Mouse (Mus musculus) CD4-positive, CD25-positive, alpha-beta regulatory T cell, adult 4 months (primary cell): ENCODE data around the gene Foxj2. TPM values are rescaled to one million over a fixed set of nuclear protein-coding genes. Genes with fewer than 3 reads are reported as not detected.
A peak's percentile ranks its signal among the peaks of the same experiment; 100 is the strongest.

Source experiments
- ATAC-seq: one replicate; pipeline ENCODE4 v1.8.0; 2017
- polyA plus RNA-seq, 2 experiments: library from polyadenylated mRNA; unstranded; fragments of 100-300 nt; shearing (Covaris generic); gene quantifications; one replicate each; pipeline ENCODE4 v1.2.1; 2017

Foxj2 gene
- polyA plus RNA-seq, 2 experiments from 2014 or later: 8.5 to 9.2 TPM

GRCm38 (mm10) chr6:122813640-122814039 lies 6.1 kb upstream of the Foxj2 start:
- no peak for ATAC-seq

- no peak for ATAC-seq
Observed at GRCm38 (mm10) chr6:122820071-122820798, 521 bp downstream of the Foxj2 start.

- peak; percentile 84 for ATAC-seq
Observed at GRCm38 (mm10) chr6:122820799-122821650, 1.3 kb downstream of the Foxj2 start.

GRCm38 (mm10) chr6:122821822-122822221 lies 2.1 kb downstream of the Foxj2 start:
- ATAC-seq: no peak

GRCm38 (mm10) chr6:122824086-122824485 lies 4.4 kb downstream of the Foxj2 start:
- ATAC-seq: no peak

GRCm38 (mm10) chr6:122825166-122825565 lies 5.5 kb downstream of the Foxj2 start:
- no peak for ATAC-seq

- peak; percentile 77 for ATAC-seq
Observed at GRCm38 (mm10) chr6:122825923-122826742, 6.4 kb downstream of the Foxj2 start.

- ATAC-seq: no peak
Observed at GRCm38 (mm10) chr6:122828086-122828485, 8.4 kb downstream of the Foxj2 start.

GRCm38 (mm10) chr6:122832880-122833279 lies 13.2 kb downstream of the Foxj2 start:
- no peak for ATAC-seq

GRCm38 (mm10) chr6:122834365-122834764 lies 14.7 kb downstream of the Foxj2 start:
- peak; percentile 90 for ATAC-seq

GRCm38 (mm10) chr6:122836974-122837373 lies 17.3 kb downstream of the Foxj2 start:
- ATAC-seq: no peak

GRCm38 (mm10) chr6:122837539-122837938 lies 17.8 kb downstream of the Foxj2 start:
- ATAC-seq: no peak

GRCm38 (mm10) chr6:122843759-122844158 lies 24.0 kb downstream of the Foxj2 start:
- no peak for ATAC-seq

GRCm38 (mm10) chr6:122852696-122853095 lies 33.0 kb downstream of the Foxj2 start:
- no peak for ATAC-seq

- no peak for ATAC-seq
Observed at GRCm38 (mm10) chr6:122854552-122854951, 34.8 kb downstream of the Foxj2 start.

- ATAC-seq: no peak
Observed at GRCm38 (mm10) chr6:122855955-122856354, 36.2 kb downstream of the Foxj2 start, which contains the start of gene C3ar1. C3ar1 (minus strand) TSS chr6:122856161.

- ATAC-seq: no peak
Observed at GRCm38 (mm10) chr6:122862434-122862833, 42.7 kb downstream of the Foxj2 start.

- ATAC-seq: no peak
Observed at GRCm38 (mm10) chr6:122862871-122863270, 43.2 kb downstream of the Foxj2 start.

- no peak for ATAC-seq
Observed at GRCm38 (mm10) chr6:122867914-122868313, 48.2 kb downstream of the Foxj2 start.

- no peak for ATAC-seq
Observed at GRCm38 (mm10) chr6:122869846-122870245, 50.1 kb downstream of the Foxj2 start.

- peak; percentile 49 for ATAC-seq
Observed at GRCm38 (mm10) chr6:122872800-122873199, 53.1 kb downstream of the Foxj2 start.

GRCm38 (mm10) chr6:122873871-122874719 lies 54.4 kb downstream of the Foxj2 start, which contains the start of gene Necap1:
Necap1 (plus strand) TSS chr6:122874474.
- peak; percentile 88 for ATAC-seq
